Mouse (Mus musculus) neural tube, embryonic 11.5 days (tissue): ENCODE measurements at regions not wholly inside any gene's neighbourhood (a gene's known extent, or its start where the extent isn't known, plus 50 kb on each side); places are given as distances from the start of the nearest gene placed in this dataset.

Experiments used
- ATAC-seq: fragments of 200-750 bp; cut with Nextera tagmentation; 2 replicates; pipeline ENCODE4 v1.8.0; 2017; ENCODE audit warnings: moderate number of reproducible peaks, mild to moderate bottlenecking, moderate TSS enrichment, moderate library complexity; ENCODE audit not compliant: insufficient read depth, low FRiP score, low TSS enrichment
- DNase-seq: peaks from one replicate; pipeline ENCODE4 v3.0.0-alpha.2; 2015; ENCODE audit warnings: low spot score
- H3K27ac ChIP-seq: fragments of 300-500 bp; sonication (generic); 2 replicates; pipeline ENCODE4 v1.5.1; 2014; ENCODE audit warnings: low read depth, mild to moderate bottlenecking, low read length
- H3K27me3 ChIP-seq: fragments of 300-500 bp; sonication (generic); 2 replicates; pipeline ENCODE4 v1.6.1; 2014; ENCODE audit warnings: mild to moderate bottlenecking, low read length, mixed read lengths; ENCODE audit not compliant: control insufficient read depth, insufficient read depth
- H3K36me3 ChIP-seq: fragments of 300-500 bp; sonication (generic); 2 replicates; pipeline ENCODE4 v1.6.1; 2014; ENCODE audit warnings: mild to moderate bottlenecking, low read length, moderate library complexity, mixed read lengths; ENCODE audit not compliant: control insufficient read depth, insufficient read depth
- H3K4me1 ChIP-seq: fragments of 300-500 bp; sonication (generic); 2 replicates; pipeline ENCODE4 v1.6.1; 2014; ENCODE audit warnings: low read length, mixed read lengths; ENCODE audit not compliant: control insufficient read depth, insufficient read depth
- H3K4me2 ChIP-seq: fragments of 300-500 bp; sonication (generic); 2 replicates; pipeline ENCODE4 v1.6.1; 2014; ENCODE audit warnings: low read depth, mild to moderate bottlenecking, moderate library complexity
- H3K4me3 ChIP-seq: fragments of 300-500 bp; sonication (generic); 2 replicates; pipeline ENCODE4 v1.5.1; 2014; ENCODE audit warnings: low read depth, low read length
- H3K9ac ChIP-seq: fragments of 300-500 bp; sonication (generic); 2 replicates; pipeline ENCODE4 v1.6.1; 2014; ENCODE audit warnings: mild to moderate bottlenecking, low read length
- H3K9me3 ChIP-seq: fragments of 300-500 bp; sonication (generic); 2 replicates; pipeline ENCODE4 v1.6.1; 2016; ENCODE audit warnings: low read length; ENCODE audit not compliant: control insufficient read depth
- WGBS: fragments of 180-500 bp; shearing (Covaris S2); extraction: QIAGEN DNeasy Blood & Tissue Kit; methylation state at CpG from one replicate; pipeline ENCODE4 v1.1.7; 2014; 5-methylcytosine and 5-hydroxymethylcytosine counted together

- Histone ChIP-seq H3K27me3 (no peaks in the 10 kb centered on the region), H3K4me1 (no peaks in the 10 kb centered on the region), H3K9me3 (no peaks in the 10 kb centered on the region), H3K36me3 (no peaks in the 10 kb centered on the region), H3K27ac (no peak overlapping the region), H3K4me3 (no peak overlapping the region), H3K4me2 (no peak overlapping the region), H3K9ac (no peak overlapping the region)
- 20% methylated on average over 16 of the region's 16 CpGs for WGBS
- ATAC-seq (peak; percentile 72; the same call in 1 of the 2 replicates), DNase-seq (peak; percentile 86)
Observed at GRCm38 (mm10) chr9:111918275-111918940, 228.3 kb upstream of the Stac start.

DNA sequence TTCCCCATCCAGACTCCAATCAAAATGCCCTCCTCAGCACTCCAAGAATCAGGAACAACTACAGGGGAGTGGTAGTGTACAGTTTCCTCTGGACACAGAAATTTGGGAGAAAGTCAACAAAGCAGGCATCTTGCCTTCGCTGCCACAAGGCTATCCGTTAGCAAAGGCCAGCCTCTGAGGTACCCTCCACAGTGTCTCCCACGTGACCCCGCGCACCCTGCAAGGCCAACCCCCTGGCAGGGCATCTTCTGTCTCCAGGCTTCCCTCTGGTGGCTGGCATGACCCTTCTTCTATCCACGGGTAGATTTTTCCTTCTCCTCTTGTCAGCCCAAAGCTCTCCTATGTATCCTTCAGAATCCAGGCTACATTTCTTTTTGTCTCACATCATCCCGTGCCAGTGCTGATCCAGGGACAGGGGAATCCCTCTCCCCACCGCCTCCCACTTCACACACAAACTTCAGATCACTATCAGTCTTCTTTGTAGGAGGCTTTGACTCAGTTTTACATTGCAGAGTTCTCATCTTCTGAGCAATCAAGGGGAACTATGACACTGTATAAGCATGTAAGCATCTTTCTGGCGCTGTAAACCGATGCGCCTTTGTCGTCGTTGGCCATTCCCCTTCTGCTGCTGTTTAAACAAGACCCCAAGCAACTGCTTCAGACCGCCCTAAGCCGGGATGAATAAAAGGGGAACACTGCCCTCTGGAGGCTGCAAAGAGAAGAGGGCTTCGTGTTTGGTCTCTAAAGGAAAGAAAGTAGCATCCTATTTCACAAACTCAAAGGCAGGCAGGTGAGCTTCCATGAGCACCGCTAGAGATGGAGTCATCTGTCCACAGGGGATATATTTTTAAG, 226.8 kb upstream of the Stac start:
- H3K27me3 ChIP-seq, result no peaks in the 10 kb centered on the region
- 33% methylated on average over 17 of the region's 17 CpGs for WGBS
- DNase-seq (peak; percentile 80), ATAC-seq (peak; percentile 65)
- H3K36me3 ChIP-seq, result no peaks in the 10 kb centered on the region
- H3K27ac ChIP-seq, result no peak overlapping the region
- peak overlapping the region; percentile 32 for H3K4me2 ChIP-seq
- H3K4me1 ChIP-seq, result no peaks in the 10 kb centered on the region
- H3K9ac ChIP-seq, result peak overlapping the region; percentile 44; the same call in 1 of the 2 replicates
- H3K4me3 ChIP-seq, result no peak overlapping the region
- no peaks in the 10 kb centered on the region for H3K9me3 ChIP-seq

DNA sequence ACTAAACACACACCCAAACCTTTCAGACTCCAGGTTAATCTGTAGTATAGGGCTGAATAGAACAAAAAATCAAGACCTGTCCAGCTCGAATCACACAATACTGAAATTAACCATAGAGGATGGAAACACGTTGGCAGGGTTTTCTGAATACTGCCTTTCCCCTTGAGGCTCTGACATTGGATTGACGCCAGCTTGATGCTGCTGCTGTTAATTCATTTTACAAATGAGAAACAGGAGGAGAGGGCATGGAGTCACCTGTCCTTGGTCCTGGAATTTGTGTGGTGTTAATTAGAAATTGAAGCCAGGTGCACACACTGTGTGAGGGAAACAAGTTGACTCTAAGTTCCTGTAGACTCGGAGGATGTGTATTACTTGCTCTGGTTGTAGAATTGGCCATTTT, 218.7 kb upstream of the Stac start:
- Histone ChIP-seq H3K4me1 (no peaks in the 10 kb centered on the region), H3K36me3 (no peaks in the 10 kb centered on the region), H3K9me3 (no peaks in the 10 kb centered on the region), H3K9ac (no peak overlapping the region), H3K4me3 (no peak overlapping the region), H3K27me3 (no peaks in the 10 kb centered on the region), H3K4me2 (no peak overlapping the region), H3K27ac (no peak overlapping the region)
- WGBS, result 79% methylated on average over 4 of the region's 4 CpGs
- no peak for DNase-seq
- ATAC-seq, result no peak

- Histone ChIP-seq H3K27me3 (no peaks in the 10 kb centered on the region), H3K9ac (no peak overlapping the region), H3K4me2 (no peak overlapping the region), H3K36me3 (no peaks in the 10 kb centered on the region), H3K4me1 (no peaks in the 10 kb centered on the region), H3K27ac (no peak overlapping the region), H3K9me3 (no peaks in the 10 kb centered on the region), H3K4me3 (no peak overlapping the region)
- ATAC-seq (no peak), DNase-seq (no peak)
Observed at GRCm38 (mm10) chr9:111900196-111900595, 210.0 kb upstream of the Stac start.

- ATAC-seq, result no peak
- 86% methylated on average over 5 of the region's 5 CpGs for WGBS
Observed at GRCm38 (mm10) chr9:111897626-111898025, 207.5 kb upstream of the Stac start.

DNA sequence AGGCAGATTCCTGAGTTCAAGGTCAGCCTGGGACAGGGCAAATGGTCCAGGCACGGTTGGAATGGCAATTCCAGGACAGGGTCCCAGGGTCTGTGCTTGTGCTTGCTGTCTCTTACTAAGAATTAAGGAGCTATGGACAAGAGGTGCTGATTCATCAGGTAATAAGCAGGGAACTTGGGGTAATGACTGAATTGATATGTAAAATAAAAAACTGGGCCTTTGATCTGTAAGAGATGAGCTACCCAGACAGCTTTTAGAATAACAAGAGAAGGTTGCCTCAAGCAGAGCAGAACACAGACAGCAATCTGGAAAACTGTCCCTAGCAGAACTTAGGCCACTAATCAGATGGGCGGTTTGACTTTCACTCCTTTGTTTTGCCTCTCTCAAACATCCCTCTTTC, 189.6 kb upstream of the Stac start:
- no peaks in the 10 kb centered on the region for H3K27me3 ChIP-seq
- H3K9ac ChIP-seq, result no peak overlapping the region
- 49% methylated on average over 2 of the region's 2 CpGs for WGBS
- DNase-seq (no peak), ATAC-seq (no peak)
- H3K4me2 ChIP-seq, result no peak overlapping the region
- no peak overlapping the region for H3K27ac ChIP-seq
- H3K4me1 ChIP-seq, result no peaks in the 10 kb centered on the region
- no peaks in the 10 kb centered on the region for H3K9me3 ChIP-seq
- no peak overlapping the region for H3K4me3 ChIP-seq
- H3K36me3 ChIP-seq, result no peaks in the 10 kb centered on the region

More at GRCm38 (mm10) chr9:111897626-111898025, 207.5 kb upstream of the Stac start:
- H3K27ac ChIP-seq, result no peak overlapping the region
- H3K4me2 ChIP-seq, result no peak overlapping the region
- no peaks in the 10 kb centered on the region for H3K9me3 ChIP-seq
- no peak overlapping the region for H3K9ac ChIP-seq
- no peaks in the 10 kb centered on the region for H3K27me3 ChIP-seq
- H3K4me3 ChIP-seq, result no peak overlapping the region
- H3K4me1 ChIP-seq, result no peaks in the 10 kb centered on the region
- DNase-seq, result no peak
- H3K36me3 ChIP-seq, result no peaks in the 10 kb centered on the region

DNA sequence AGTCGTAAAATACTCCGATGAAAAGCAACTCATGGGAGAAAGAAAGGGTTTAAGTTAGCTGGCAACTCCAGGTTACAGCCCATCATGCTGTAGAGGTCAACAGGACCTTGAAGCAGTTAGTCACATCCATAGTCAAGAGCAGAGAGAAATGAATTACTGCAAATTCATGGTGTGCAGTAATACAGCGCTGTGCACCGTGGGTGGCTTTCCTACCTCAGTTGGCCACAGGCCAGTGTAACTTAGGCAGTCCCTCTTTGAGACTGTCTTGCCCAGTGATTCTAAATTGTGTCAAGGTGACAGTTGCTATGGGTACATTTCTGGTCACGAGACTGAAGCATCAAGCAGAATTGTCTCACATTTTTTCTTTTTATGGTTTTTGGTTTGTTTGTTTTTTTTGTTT, 186.7 kb upstream of the Stac start:
- no peak overlapping the region for H3K27ac ChIP-seq
- H3K4me1 ChIP-seq, result no peaks in the 10 kb centered on the region
- no peaks in the 10 kb centered on the region for H3K27me3 ChIP-seq
- ATAC-seq, result no peak
- WGBS, result 71% methylated on average over 5 of the region's 5 CpGs
- no peaks in the 10 kb centered on the region for H3K36me3 ChIP-seq
- no peak overlapping the region for H3K4me2 ChIP-seq
- no peak for DNase-seq
- no peak overlapping the region for H3K4me3 ChIP-seq
- H3K9me3 ChIP-seq, result no peaks in the 10 kb centered on the region
- H3K9ac ChIP-seq, result no peak overlapping the region

- ATAC-seq, result no peak
- Histone ChIP-seq H3K9me3 (no peaks in the 10 kb centered on the region), H3K27ac (no peak overlapping the region), H3K27me3 (no peaks in the 10 kb centered on the region), H3K4me3 (no peak overlapping the region), H3K4me2 (no peak overlapping the region), H3K9ac (no peak overlapping the region), H3K4me1 (no peaks in the 10 kb centered on the region), H3K36me3 (no peaks in the 10 kb centered on the region)
- WGBS, result 93% methylated on average over 7 of the region's 7 CpGs
- DNase-seq, result no peak
Observed at GRCm38 (mm10) chr9:111870466-111870865, 180.3 kb upstream of the Stac start.
